Mouse (Mus musculus): ENCODE measurements around the gene Kcnh4. TPM values are rescaled to one million over a fixed set of nuclear protein-coding genes. Genes with fewer than 3 reads are reported as not detected.

Kcnh4 gene
- polyA plus RNA-seq, 1 experiment = 25.4 TPM

DNA sequence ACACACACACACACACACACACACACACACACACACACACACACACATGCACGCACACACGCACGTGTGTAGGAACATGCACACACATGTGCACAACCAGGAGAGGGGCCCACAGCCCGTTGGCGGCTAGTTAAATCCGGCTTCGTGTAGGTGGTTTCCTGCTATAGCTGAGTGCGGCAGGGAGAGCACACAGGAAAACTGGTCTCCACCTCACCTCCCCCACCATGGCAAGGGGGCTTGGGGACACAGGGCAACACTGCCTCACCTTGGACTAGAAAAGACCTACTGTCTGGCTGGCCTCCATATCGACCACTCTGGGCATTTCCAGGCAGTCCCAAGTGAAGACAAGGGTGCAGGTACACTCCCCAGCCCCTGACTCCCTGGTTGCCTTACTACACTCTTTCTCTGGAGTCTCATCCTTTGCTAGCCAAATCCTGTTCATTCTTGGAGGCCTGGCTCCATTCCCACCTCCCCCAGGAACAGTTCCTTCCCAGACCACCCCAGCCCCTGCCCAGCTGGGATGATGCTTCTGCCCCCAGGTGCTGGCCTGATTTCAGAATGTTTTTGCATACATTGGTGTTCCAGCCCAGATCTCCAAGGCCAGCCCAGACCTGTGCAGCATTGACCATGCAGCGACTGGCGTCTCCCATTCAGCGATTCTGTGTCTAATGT, 5.6 kb downstream of the Kcnh4 start:
- Histone ChIP-seq H3K27ac (ENCODE audit: insufficient read depth, low read length) (peak overlapping the region; percentile 67), H3K4me3 (ENCODE audit: insufficient read depth, low read length) (no peak overlapping the region), H3K4me1 (ENCODE audit: control insufficient read depth, insufficient read depth, low read length) (peaks cover 14% of the 10 kb centered on the region; the same call in 1 of the 2 replicates)
- TF ChIP-seq CTCF (IDR thresholded peaks at IDR 0.05; ENCODE audit: extremely low read depth, insufficient read depth, low read length) (no peak), POLR2A (IDR thresholded peaks at IDR 0.05; ENCODE audit: extremely low read depth, insufficient read depth, low read length) (no peak)

DNA sequence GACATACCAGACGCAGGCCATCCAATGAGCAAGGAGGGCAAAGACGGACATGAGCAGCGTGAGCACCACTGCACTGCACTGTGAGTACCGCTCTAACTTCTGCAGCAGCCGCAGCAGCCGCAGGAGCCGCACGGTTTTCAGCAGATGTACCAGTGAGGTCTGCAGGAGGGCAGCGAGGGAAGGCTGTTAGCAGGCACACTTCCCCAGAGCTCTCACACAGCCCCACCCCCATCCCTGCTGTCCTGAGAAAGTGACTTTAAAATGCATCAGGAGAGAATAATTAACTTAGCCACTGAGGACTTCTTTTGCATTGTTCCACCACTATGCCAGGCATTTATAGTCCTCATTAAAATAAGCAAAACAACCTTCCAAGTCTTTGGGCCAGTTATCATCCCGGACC, 7.4 kb downstream of the Kcnh4 start:
- peaks cover 16% of the 10 kb centered on the region; the same call in 1 of the 2 replicates for H3K4me1 ChIP-seq (ENCODE audit: control insufficient read depth, insufficient read depth, low read length)
- TF ChIP-seq POLR2A (IDR thresholded peaks at IDR 0.05; ENCODE audit: extremely low read depth, insufficient read depth, low read length) (no peak), CTCF (IDR thresholded peaks at IDR 0.05; ENCODE audit: extremely low read depth, insufficient read depth, low read length) (no peak)
- 0 out of 2 replicates have a peak overlapping the region, but pooled peaks have one; percentile 5 for H3K27ac ChIP-seq (ENCODE audit: insufficient read depth, low read length)
- H3K4me3 ChIP-seq (ENCODE audit: insufficient read depth, low read length) = no peak overlapping the region

DNA sequence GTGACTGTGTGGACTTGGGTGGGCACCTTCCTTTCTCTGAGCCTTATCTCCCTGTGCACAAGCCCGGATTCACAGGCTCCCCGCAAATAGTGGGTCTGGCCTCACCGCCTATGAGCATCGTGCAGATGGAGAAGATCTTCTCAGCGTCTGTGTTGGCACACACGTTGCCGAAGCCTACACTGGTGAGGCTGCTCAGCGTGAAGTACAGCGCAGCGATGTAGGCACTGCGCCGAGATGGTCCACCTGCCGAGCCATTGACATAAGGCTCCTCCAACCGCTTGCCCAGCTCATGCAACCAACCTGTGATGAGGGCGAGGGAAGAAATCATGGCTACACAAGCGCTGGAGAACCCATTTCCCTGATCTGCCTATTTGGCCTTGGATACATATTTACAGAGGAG, 9.6 kb downstream of the Kcnh4 start:
- Histone ChIP-seq H3K27ac (ENCODE audit: insufficient read depth, low read length) (no peak overlapping the region; the same call in 1 of the 2 replicates), H3K4me3 (ENCODE audit: insufficient read depth, low read length) (no peak overlapping the region), H3K4me1 (ENCODE audit: control insufficient read depth, insufficient read depth, low read length) (peaks cover 15% of the 10 kb centered on the region; the same call in 1 of the 2 replicates)
- no peak for TF ChIP-seq POLR2A (IDR thresholded peaks at IDR 0.05; ENCODE audit: extremely low read depth, insufficient read depth, low read length)
- no peak for TF ChIP-seq CTCF (IDR thresholded peaks at IDR 0.05; ENCODE audit: extremely low read depth, insufficient read depth, low read length)

DNA sequence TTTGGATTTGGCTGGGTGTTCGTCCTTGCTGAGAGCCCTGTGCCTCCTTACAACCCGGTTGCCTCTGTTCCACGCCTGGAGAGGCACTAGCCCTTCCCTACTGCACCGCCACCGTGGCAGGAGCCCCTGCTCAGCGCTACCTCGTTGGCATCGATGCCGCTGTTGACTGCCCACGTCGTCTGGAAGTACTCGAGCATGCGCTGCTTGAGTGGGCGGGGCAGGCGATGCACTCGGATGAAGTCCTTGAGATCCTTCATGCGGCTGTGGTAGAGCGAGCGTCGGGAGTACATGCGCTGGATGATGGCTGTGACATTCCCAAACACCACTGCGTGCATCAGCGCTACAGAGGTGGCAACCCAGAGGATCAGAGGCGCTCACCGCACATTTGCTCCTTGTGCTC, 10.3 kb downstream of the Kcnh4 start:
- Histone ChIP-seq H3K27ac (ENCODE audit: insufficient read depth, low read length) (peak overlapping the region; percentile 12; the same call in 1 of the 2 replicates), H3K4me3 (ENCODE audit: insufficient read depth, low read length) (no peak overlapping the region), H3K4me1 (ENCODE audit: control insufficient read depth, insufficient read depth, low read length) (peaks cover 12% of the 10 kb centered on the region; the same call in 1 of the 2 replicates)
- TF ChIP-seq POLR2A (IDR thresholded peaks at IDR 0.05; ENCODE audit: extremely low read depth, insufficient read depth, low read length) = no peak
- no peak for TF ChIP-seq CTCF (IDR thresholded peaks at IDR 0.05; ENCODE audit: extremely low read depth, insufficient read depth, low read length)

GRCm38 (mm10) chr11:100748620-100749019, 11.1 kb downstream of the Kcnh4 start:
- TF ChIP-seq POLR2A (IDR thresholded peaks at IDR 0.05; ENCODE audit: extremely low read depth, insufficient read depth, low read length) (no peak), CTCF (IDR thresholded peaks at IDR 0.05; ENCODE audit: extremely low read depth, insufficient read depth, low read length) (no peak)
- H3K4me1 ChIP-seq (ENCODE audit: control insufficient read depth, insufficient read depth, low read length) = peaks cover 10% of the 10 kb centered on the region; the same call in 1 of the 2 replicates
- H3K27ac ChIP-seq (ENCODE audit: insufficient read depth, low read length) = no peak overlapping the region
- no peak overlapping the region for H3K4me3 ChIP-seq (ENCODE audit: insufficient read depth, low read length)

DNA sequence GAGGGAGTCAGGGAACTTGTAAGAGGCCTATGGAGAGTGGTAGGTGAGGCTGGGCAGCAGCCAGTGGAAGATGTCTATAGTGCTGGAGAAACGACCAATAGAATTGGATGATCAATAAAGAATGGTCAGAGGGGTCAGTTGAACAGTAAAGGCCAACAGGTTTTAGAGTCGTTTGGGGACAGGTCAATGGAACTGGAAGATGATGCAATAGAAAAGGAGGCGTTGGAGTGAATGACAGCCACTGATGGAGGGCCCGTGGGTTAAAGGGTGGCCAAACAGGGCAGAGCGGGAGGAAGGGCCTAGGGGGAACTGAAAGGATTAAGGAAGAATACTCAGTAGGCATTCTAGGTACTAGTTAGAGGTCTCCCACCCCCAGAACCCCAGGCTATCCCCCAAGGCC, 12.6 kb downstream of the Kcnh4 start:
- H3K4me3 ChIP-seq (ENCODE audit: insufficient read depth, low read length) = no peak overlapping the region

GRCm38 (mm10) chr11:100746546-100746945, 13.2 kb downstream of the Kcnh4 start:
- Histone ChIP-seq H3K4me1 (ENCODE audit: control insufficient read depth, insufficient read depth, low read length) (0 out of 2 replicates have a peak, but pooled peaks cover 4% of the 10 kb centered on the region), H3K27ac (ENCODE audit: insufficient read depth, low read length) (no peak overlapping the region), H3K4me3 (ENCODE audit: insufficient read depth, low read length) (no peak overlapping the region)
- TF ChIP-seq POLR2A (IDR thresholded peaks at IDR 0.05; ENCODE audit: extremely low read depth, insufficient read depth, low read length) (no peak), CTCF (IDR thresholded peaks at IDR 0.05; ENCODE audit: extremely low read depth, insufficient read depth, low read length) (no peak)

More for the DNA sequence above, 12.6 kb downstream of the Kcnh4 start:
- H3K27ac ChIP-seq (ENCODE audit: insufficient read depth, low read length) = no peak overlapping the region
- no peak for TF ChIP-seq CTCF (IDR thresholded peaks at IDR 0.05; ENCODE audit: extremely low read depth, insufficient read depth, low read length)
- no peak for TF ChIP-seq POLR2A (IDR thresholded peaks at IDR 0.05; ENCODE audit: extremely low read depth, insufficient read depth, low read length)
- H3K4me1 ChIP-seq (ENCODE audit: control insufficient read depth, insufficient read depth, low read length) = 0 out of 2 replicates have a peak, but pooled peaks cover 4% of the 10 kb centered on the region

- no peak overlapping the region for H3K4me3 ChIP-seq (ENCODE audit: insufficient read depth, low read length)
- H3K27ac ChIP-seq (ENCODE audit: insufficient read depth, low read length) = no peak overlapping the region
- TF ChIP-seq CTCF (IDR thresholded peaks at IDR 0.05; ENCODE audit: extremely low read depth, insufficient read depth, low read length) (peak; percentile 63), POLR2A (IDR thresholded peaks at IDR 0.05; ENCODE audit: extremely low read depth, insufficient read depth, low read length) (no peak)
- 0 out of 2 replicates have a peak, but pooled peaks cover 4% of the 10 kb centered on the region for H3K4me1 ChIP-seq (ENCODE audit: control insufficient read depth, insufficient read depth, low read length)
These were observed 14.7 kb downstream of the Kcnh4 start for GRCm38 (mm10) chr11:100745085-100745484.

- Histone ChIP-seq H3K4me3 (ENCODE audit: insufficient read depth, low read length) (no peak overlapping the region), H3K27ac (ENCODE audit: insufficient read depth, low read length) (no peak overlapping the region), H3K4me1 (ENCODE audit: control insufficient read depth, insufficient read depth, low read length) (peaks cover 7% of the 10 kb centered on the region)
- TF ChIP-seq CTCF (IDR thresholded peaks at IDR 0.05; ENCODE audit: extremely low read depth, insufficient read depth, low read length) (no peak), POLR2A (IDR thresholded peaks at IDR 0.05; ENCODE audit: extremely low read depth, insufficient read depth, low read length) (no peak)
These were observed 18.4 kb downstream of the Kcnh4 start for GRCm38 (mm10) chr11:100741348-100741747.

DNA sequence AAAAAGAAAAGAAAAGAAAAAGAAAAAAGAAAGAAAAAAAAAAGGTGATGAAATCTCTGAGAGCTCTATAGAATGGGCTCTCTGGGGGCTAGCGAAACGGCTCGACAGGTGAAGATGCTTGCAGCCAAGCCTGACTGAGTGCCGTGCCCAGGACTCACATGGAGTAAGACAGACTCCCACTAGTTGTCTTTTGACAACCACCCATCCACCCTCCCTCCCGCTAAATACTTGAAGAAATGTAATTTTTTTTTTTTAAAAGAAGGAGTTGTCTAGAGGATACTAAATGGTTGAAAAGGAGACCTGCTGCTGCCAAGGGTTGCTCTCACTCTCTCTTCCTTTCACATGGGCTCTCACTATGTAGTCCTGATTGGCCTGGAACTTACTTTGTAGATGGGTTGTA, 21.0 kb downstream of the Kcnh4 start:
- TF ChIP-seq CTCF (IDR thresholded peaks at IDR 0.05; ENCODE audit: extremely low read depth, insufficient read depth, low read length) (no peak), POLR2A (IDR thresholded peaks at IDR 0.05; ENCODE audit: extremely low read depth, insufficient read depth, low read length) (no peak)
- Histone ChIP-seq H3K27ac (ENCODE audit: insufficient read depth, low read length) (no peak overlapping the region), H3K4me3 (ENCODE audit: insufficient read depth, low read length) (peak overlapping the region; percentile 42; the same call in 1 of the 2 replicates), H3K4me1 (ENCODE audit: control insufficient read depth, insufficient read depth, low read length) (peaks cover 9% of the 10 kb centered on the region)

Data from cortical plate, adult 2 months (tissue).